21 mouse cellular contexts compared by ENCODE assay signal in genomic region chr6:8467667-8468337, GRCm38 (mm10). TPM values are rescaled to one million over a fixed set of nuclear protein-coding genes. Genes with fewer than 3 reads are reported as not detected.
DNase-seq lines count a peak whose midpoint lies in the region; ATAC-seq and TF ChIP-seq lines count a peak whose summit lies in the region.
"Had no signal": no experiment of that assay in that cellular context is flagged by ENCODE, and none has a peak within 500 bp of the region (broad histone marks: within the 10 kb centered on the region; RNA-seq: fewer than 3 reads in every experiment).

No protein-coding gene starts in this region.

- H3K9me3 ChIP-seq in embryonic facial prominence, embryonic 14.5 days (ENCODE audit: control insufficient read depth, low read length) = no peaks in the 10 kb centered on the region
- no peaks in the 10 kb centered on the region for H3K9me3 ChIP-seq in embryonic facial prominence, embryonic 10.5 days
- H3K9me3 ChIP-seq: hindbrain, embryonic 12.5 days; limb, embryonic 12.5 days had no signal

- peak; percentile 51 for DNase-seq in embryonic facial prominence, embryonic 14.5 days (ENCODE audit: low spot score)
- DNase-seq in embryonic facial prominence, embryonic 10.5 days (ENCODE audit: low spot score) = no peak
- no peak for DNase-seq in layer of hippocampus, adult 2 months (ENCODE audit: low spot score in 2 of 2)
- DNase-seq in layer of hippocampus, postnatal 36 days = no peak
- DNase-seq in brain, embryonic 18.5 days (ENCODE audit: low read depth, low spot score) = peak; percentile 14
- peak; percentile 23 for DNase-seq in lung, postnatal 36 days
- no peak for DNase-seq in right cerebral cortex, postnatal 25 days
- DNase-seq in urinary bladder, postnatal 14 days (ENCODE audit: low spot score) = no peak
- DNase-seq: adrenal gland, postnatal 14 days; cerebellum, adult 9-11 months; gastrocnemius, postnatal 10 days; heart, adult 2 months; kidney, postnatal 14 days; layer of hippocampus, adult 9-11 months; thymus, postnatal 36 days had no signal

- no peak overlapping the region for H3K4me2 ChIP-seq in embryonic facial prominence, embryonic 14.5 days (ENCODE audit: low read depth, low read length)
- H3K4me2 ChIP-seq: hindbrain, embryonic 12.5 days; limb, embryonic 12.5 days had no signal

- TF ChIP-seq CTCF in layer of hippocampus, adult 2 months (conservative IDR thresholded peaks at IDR 0.05) = no peak

- H3K27ac ChIP-seq in embryonic facial prominence, embryonic 14.5 days (replicated peaks; ENCODE audit: low read depth, low read length) = no peak overlapping the region
- H3K27ac ChIP-seq in embryonic facial prominence, embryonic 10.5 days (replicated peaks) = no peak overlapping the region
- H3K27ac ChIP-seq in layer of hippocampus, adult 2 months = 0 out of 2 replicates have a peak overlapping the region, but pooled peaks have one; percentile 4
- H3K27ac ChIP-seq: heart, adult 2 months; hindbrain, embryonic 12.5 days; limb, embryonic 12.5 days; liver, embryonic 14.5 days had no signal

- 48% methylated on average over 10 of the region's 10 CpGs for WGBS in embryonic facial prominence, embryonic 14.5 days
- WGBS in embryonic facial prominence, embryonic 10.5 days = 62% methylated on average over 10 of the region's 10 CpGs

- no peak overlapping the region for H3K9ac ChIP-seq in embryonic facial prominence, embryonic 14.5 days (ENCODE audit: low read depth, low read length)
- H3K9ac ChIP-seq: hindbrain, embryonic 12.5 days; limb, embryonic 12.5 days; liver, embryonic 14.5 days had no signal

- no peaks in the 10 kb centered on the region for H3K4me1 ChIP-seq in embryonic facial prominence, embryonic 14.5 days (ENCODE audit: control insufficient read depth, insufficient read depth, low read length)
- H3K4me1 ChIP-seq in embryonic facial prominence, embryonic 10.5 days = no peaks in the 10 kb centered on the region
- H3K4me1 ChIP-seq: hindbrain, embryonic 12.5 days had no signal

- ATAC-seq in embryonic facial prominence, embryonic 14.5 days (ENCODE audit: low read depth) = no peak; the same call in 1 of the 2 replicates
- ATAC-seq: CD4-positive, CD25-positive, alpha-beta regulatory T cell, adult 4 months; intestine, postnatal 0 days had no signal

- no peaks in the 10 kb centered on the region for H3K27me3 ChIP-seq in embryonic facial prominence, embryonic 14.5 days (replicated peaks; ENCODE audit: control insufficient read depth, insufficient read depth, low read length)
- no peaks in the 10 kb centered on the region for H3K27me3 ChIP-seq in embryonic facial prominence, embryonic 10.5 days (replicated peaks; ENCODE audit: low read depth, poor library complexity, severe bottlenecking)
- H3K27me3 ChIP-seq: hindbrain, embryonic 12.5 days; limb, embryonic 12.5 days had no signal

- H3K36me3 ChIP-seq in embryonic facial prominence, embryonic 14.5 days (ENCODE audit: control insufficient read depth, insufficient read depth, low read length) = no peaks in the 10 kb centered on the region
- H3K36me3 ChIP-seq in embryonic facial prominence, embryonic 10.5 days (replicated peaks) = no peaks in the 10 kb centered on the region
- H3K36me3 ChIP-seq: hindbrain, embryonic 12.5 days; limb, embryonic 12.5 days had no signal

- H3K4me3 ChIP-seq in embryonic facial prominence, embryonic 14.5 days (ENCODE audit: low read depth, low read length) = no peak overlapping the region
- no peak overlapping the region for H3K4me3 ChIP-seq in embryonic facial prominence, embryonic 10.5 days
- H3K4me3 ChIP-seq in layer of hippocampus, adult 2 months = no peak overlapping the region; the same call in 1 of the 2 replicates
- H3K4me3 ChIP-seq: heart, adult 2 months; hindbrain, embryonic 12.5 days; limb, embryonic 12.5 days; myocyte had no signal

RNA-seq across cellular contexts. Expression of gene Glcci1, which starts 41.6 kb away (rescaled TPM):
- 8.7 and 9.0 TPM in 2 replicates for polyA plus RNA-seq in embryonic facial prominence, embryonic 14.5 days (2014; fragmentation: Nextera tagmentation; extraction: Ambion mirVana)
- 7.3 and 9.6 TPM in 2 replicates for polyA plus RNA-seq in embryonic facial prominence, embryonic 10.5 days (2016; fragmentation: Nextera tagmentation; extraction: Ambion mirVana)
- total RNA-seq in layer of hippocampus, adult 2 months (2021) = 10 to 100 TPM; 94.5 to 94.8 TPM
- 10 to 100 TPM; 77.4 to 85.2 TPM for total RNA-seq in layer of hippocampus, postnatal 36 days (2021)

Comparison
In these comparisons a context has a peak if more than half of its experiments do, and no peak if none do; other contexts are left out.
1. DNase-seq: peak in embryonic facial prominence, embryonic 14.5 days (single experiment), brain, embryonic 18.5 days (single experiment) and lung, postnatal 36 days (single experiment); none in embryonic facial prominence, embryonic 10.5 days (single experiment), layer of hippocampus, adult 2 months (0 of 2), layer of hippocampus, postnatal 36 days (0 of 2), right cerebral cortex, postnatal 25 days (single experiment) and urinary bladder, postnatal 14 days (single experiment).